Mouse (Mus musculus) forebrain, embryonic 14.5 days (tissue): ENCODE results near the gene Itsn1. TPM values are rescaled to one million over a fixed set of nuclear protein-coding genes. Genes with fewer than 3 reads are reported as not detected.

Experiments
- ATAC-seq: fragments of 200-750 bp; cut with Nextera tagmentation; 2 replicates; pipeline ENCODE4 v1.8.0; 2017; ENCODE audit warnings: mild to moderate bottlenecking, moderate library complexity
- DNase-seq: peaks from one replicate; pipeline ENCODE4 v3.0.0-alpha.2; 2015; ENCODE audit warnings: low spot score
- H3K27ac ChIP-seq: fragments of 300-500 bp; sonication (generic); 2 replicates; pipeline ENCODE4 v1.5.1; 2014; ENCODE audit warnings: low read depth, mild to moderate bottlenecking, control low read depth, low read length, moderate library complexity
- H3K27me3 ChIP-seq: fragments of 300-500 bp; sonication (generic); replicated peaks from 2 replicates; pipeline ENCODE4 v1.6.1; 2014; ENCODE audit warnings: low read length, control low read depth, mixed read lengths; ENCODE audit not compliant: control insufficient read depth, insufficient read depth
- H3K36me3 ChIP-seq: fragments of 300-500 bp; sonication (generic); 2 replicates; pipeline ENCODE4 v1.6.1; 2014; ENCODE audit warnings: low read length, control low read depth; ENCODE audit not compliant: control insufficient read depth, insufficient read depth
- H3K4me1 ChIP-seq: fragments of 300-500 bp; sonication (generic); 2 replicates; pipeline ENCODE4 v1.6.1; 2014; ENCODE audit warnings: antibody characterized with exemption, low read length, control low read depth; ENCODE audit not compliant: control insufficient read depth, insufficient read depth
- H3K4me2 ChIP-seq: fragments of 300-500 bp; sonication (generic); 2 replicates; pipeline ENCODE4 v1.6.1; 2014; ENCODE audit warnings: mild to moderate bottlenecking, control low read depth, low read length
- H3K4me3 ChIP-seq: fragments of 300-500 bp; sonication (generic); 2 replicates; pipeline ENCODE4 v1.5.1; 2014; ENCODE audit warnings: low read depth, low read length, control low read depth
- H3K9ac ChIP-seq: fragments of 300-500 bp; sonication (generic); 2 replicates; pipeline ENCODE4 v1.6.1; 2014; ENCODE audit warnings: mild to moderate bottlenecking, low read length, control low read depth, moderate library complexity
- H3K9me3 ChIP-seq: fragments of 300-500 bp; sonication (generic); replicated peaks from 2 replicates; pipeline ENCODE4 v1.6.1; 2016; ENCODE audit warnings: low read length, control low read depth, mixed read lengths; ENCODE audit not compliant: control insufficient read depth
- WGBS: fragments of 180-500 bp; shearing (Covaris S2); extraction: QIAGEN DNeasy Blood & Tissue Kit; methylation state at CpG from one replicate; pipeline ENCODE4 v1.1.7; 2014; 5-methylcytosine and 5-hydroxymethylcytosine counted together
- polyA plus RNA-seq: library from polyadenylated mRNA; unstranded; fragments of >200 nt; fragmentation: Nextera tagmentation; extraction: Ambion mirVana; gene quantifications from 2 replicates; pipeline ENCODE4 v1.2.1, GENCODE M21; 2014

Gene Itsn1
- polyA plus RNA-seq, 1 experiment from 2014 or later: 54.2 TPM

GRCm38 (mm10) chr16:91865570-91866257 is 136.6 kb downstream of the Itsn1 start:
- no peak for DNase-seq
- 81% methylated on average over 7 of the region's 7 CpGs for WGBS

GRCm38 (mm10) chr16:91866258-91866634 is 137.2 kb downstream of the Itsn1 start:
- no peaks in the 10 kb centered on the region for H3K27me3 ChIP-seq
- H3K9me3 ChIP-seq: no peaks in the 10 kb centered on the region
- DNase-seq (no peak), ATAC-seq (no peak)
- WGBS: 88% methylated on average over 5 of the region's 5 CpGs
- H3K27ac ChIP-seq: no peak overlapping the region
- no peak overlapping the region for H3K4me2 ChIP-seq
- H3K9ac ChIP-seq: no peak overlapping the region
- peaks cover 82% of the 10 kb centered on the region for H3K36me3 ChIP-seq
- no peaks in the 10 kb centered on the region for H3K4me1 ChIP-seq
- H3K4me3 ChIP-seq: no peak overlapping the region

More at GRCm38 (mm10) chr16:91865570-91866257, 136.6 kb downstream of the Itsn1 start:
- Histone ChIP-seq H3K27ac (no peak overlapping the region; the same call in 1 of the 2 replicates), H3K4me2 (no peak overlapping the region), H3K4me3 (no peak overlapping the region), H3K9me3 (no peaks in the 10 kb centered on the region), H3K4me1 (no peaks in the 10 kb centered on the region), H3K9ac (no peak overlapping the region), H3K27me3 (no peaks in the 10 kb centered on the region), H3K36me3 (peaks cover 81% of the 10 kb centered on the region)
- ATAC-seq: no peak

GRCm38 (mm10) chr16:91867672-91868071 is 138.6 kb downstream of the Itsn1 start:
- Histone ChIP-seq H3K9me3 (no peaks in the 10 kb centered on the region), H3K4me2 (no peak overlapping the region), H3K4me1 (no peaks in the 10 kb centered on the region), H3K9ac (no peak overlapping the region; the same call in 1 of the 2 replicates), H3K36me3 (peaks cover 89% of the 10 kb centered on the region), H3K27ac (peak overlapping the region; percentile 64), H3K4me3 (no peak overlapping the region), H3K27me3 (no peaks in the 10 kb centered on the region)
- DNase-seq (peak; percentile 28), ATAC-seq (no peak; the same call in 1 of the 2 replicates)
- WGBS: 80% methylated on average over 8 of the region's 8 CpGs

GRCm38 (mm10) chr16:91868943-91869911 is 140.1 kb downstream of the Itsn1 start:
- Histone ChIP-seq H3K9ac (no peak overlapping the region), H3K36me3 (peaks cover 79% of the 10 kb centered on the region), H3K27me3 (no peaks in the 10 kb centered on the region), H3K9me3 (no peaks in the 10 kb centered on the region), H3K4me1 (no peaks in the 10 kb centered on the region), H3K4me3 (no peak overlapping the region), H3K4me2 (no peak overlapping the region), H3K27ac (no peak overlapping the region)
- ATAC-seq: no peak
- WGBS: 93% methylated on average over 28 of the region's 28 CpGs
- DNase-seq: no peak

GRCm38 (mm10) chr16:91870158-91870582 is 141.1 kb downstream of the Itsn1 start:
- Histone ChIP-seq H3K4me3 (no peak overlapping the region), H3K4me1 (no peaks in the 10 kb centered on the region), H3K4me2 (no peak overlapping the region), H3K9ac (no peak overlapping the region), H3K27ac (no peak overlapping the region), H3K36me3 (peaks cover 69% of the 10 kb centered on the region), H3K27me3 (no peaks in the 10 kb centered on the region), H3K9me3 (no peaks in the 10 kb centered on the region)
- no peak for DNase-seq
- 95% methylated on average over 6 of the region's 6 CpGs for WGBS
- ATAC-seq: no peak

- no peak overlapping the region for H3K9ac ChIP-seq
- peaks cover 60% of the 10 kb centered on the region for H3K36me3 ChIP-seq
- DNase-seq (no peak), ATAC-seq (no peak)
- no peaks in the 10 kb centered on the region for H3K9me3 ChIP-seq
- 94% methylated on average over 6 of the region's 6 CpGs for WGBS
- H3K27me3 ChIP-seq: no peaks in the 10 kb centered on the region
- H3K4me2 ChIP-seq: no peak overlapping the region
- H3K4me1 ChIP-seq: no peaks in the 10 kb centered on the region
- no peak overlapping the region for H3K27ac ChIP-seq
- no peak overlapping the region for H3K4me3 ChIP-seq
Measured at GRCm38 (mm10) chr16:91871188-91871587, 142.1 kb downstream of the Itsn1 start.

- Histone ChIP-seq H3K27me3 (no peaks in the 10 kb centered on the region), H3K4me3 (no peak overlapping the region), H3K9me3 (no peaks in the 10 kb centered on the region), H3K4me2 (no peak overlapping the region), H3K36me3 (peaks cover 41% of the 10 kb centered on the region), H3K27ac (no peak overlapping the region), H3K4me1 (no peaks in the 10 kb centered on the region), H3K9ac (no peak overlapping the region)
- WGBS: 90% methylated on average over 3 of the region's 3 CpGs
- ATAC-seq: no peak
- DNase-seq: no peak
Measured at GRCm38 (mm10) chr16:91873695-91874094, 144.6 kb downstream of the Itsn1 start.

- Histone ChIP-seq H3K27me3 (no peaks in the 10 kb centered on the region), H3K4me2 (no peak overlapping the region), H3K36me3 (peaks cover 25% of the 10 kb centered on the region), H3K9ac (no peak overlapping the region), H3K4me1 (no peaks in the 10 kb centered on the region), H3K9me3 (no peaks in the 10 kb centered on the region), H3K27ac (peak overlapping the region; percentile 27; the same call in 1 of the 2 replicates), H3K4me3 (no peak overlapping the region)
- no peak for DNase-seq
- WGBS: 75% methylated on average over 4 of the region's 4 CpGs
- 0 out of 2 replicates have a peak, but pooled peaks have one; percentile 30 for ATAC-seq
Measured at GRCm38 (mm10) chr16:91875567-91876344, 146.7 kb downstream of the Itsn1 start.
